Mouse (Mus musculus): ENCODE measurements around the gene Cacng2. TPM values are rescaled to one million over a fixed set of nuclear protein-coding genes. Genes with fewer than 3 reads are reported as not detected.
"Not testable (repeated sequence)": the region's sequence is repeated elsewhere in the genome, so short reads cannot be mapped to it uniquely, and the experiment has no call there.

Gene Cacng2
- polyA plus RNA-seq, 1 experiment from 2014 or later, result 0.04 TPM

- H3K27ac ChIP-seq (replicated peaks); H3K36me3 ChIP-seq; H3K9me3 ChIP-seq (replicated peaks); H3K4me2 ChIP-seq (replicated peaks); H3K4me3 ChIP-seq (replicated peaks); ATAC-seq (ENCODE audit: insufficient number of reproducible peaks, low FRiP score, low TSS enrichment, low read depth); H3K27me3 ChIP-seq; H3K4me1 ChIP-seq; H3K9ac ChIP-seq: not testable (repeated sequence)
- WGBS, result 90% methylated on average over 8 of the region's 8 CpGs
Observed at GRCm38 (mm10) chr15:78008206-78008605, 111.6 kb downstream of the Cacng2 start.

GRCm38 (mm10) chr15:78003929-78004328, 115.9 kb downstream of the Cacng2 start:
- 38% methylated on average over 9 of the region's 9 CpGs for WGBS
- no peak overlapping the region for H3K4me3 ChIP-seq (replicated peaks)
- no peaks in the 10 kb centered on the region for H3K36me3 ChIP-seq
- H3K27ac ChIP-seq (replicated peaks), result no peak overlapping the region
- H3K9ac ChIP-seq, result no peak overlapping the region
- no peaks in the 10 kb centered on the region for H3K27me3 ChIP-seq
- H3K9me3 ChIP-seq (replicated peaks), result no peaks in the 10 kb centered on the region
- no peak overlapping the region for H3K4me2 ChIP-seq (replicated peaks)
- no peak for ATAC-seq (ENCODE audit: insufficient number of reproducible peaks, low FRiP score, low TSS enrichment, low read depth)
- no peaks in the 10 kb centered on the region for H3K4me1 ChIP-seq

- Histone ChIP-seq H3K36me3 (no peaks in the 10 kb centered on the region), H3K4me2 (replicated peaks) (no peak overlapping the region), H3K27me3 (no peaks in the 10 kb centered on the region), H3K4me3 (replicated peaks) (no peak overlapping the region), H3K9me3 (replicated peaks) (no peaks in the 10 kb centered on the region), H3K27ac (replicated peaks) (no peak overlapping the region), H3K4me1 (no peaks in the 10 kb centered on the region), H3K9ac (no peak overlapping the region)
- no peak for ATAC-seq (ENCODE audit: insufficient number of reproducible peaks, low FRiP score, low TSS enrichment, low read depth)
- WGBS, result 20% methylated on average over 5 of the region's 5 CpGs
Observed at GRCm38 (mm10) chr15:78001400-78001799, 118.4 kb downstream of the Cacng2 start.

DNA sequence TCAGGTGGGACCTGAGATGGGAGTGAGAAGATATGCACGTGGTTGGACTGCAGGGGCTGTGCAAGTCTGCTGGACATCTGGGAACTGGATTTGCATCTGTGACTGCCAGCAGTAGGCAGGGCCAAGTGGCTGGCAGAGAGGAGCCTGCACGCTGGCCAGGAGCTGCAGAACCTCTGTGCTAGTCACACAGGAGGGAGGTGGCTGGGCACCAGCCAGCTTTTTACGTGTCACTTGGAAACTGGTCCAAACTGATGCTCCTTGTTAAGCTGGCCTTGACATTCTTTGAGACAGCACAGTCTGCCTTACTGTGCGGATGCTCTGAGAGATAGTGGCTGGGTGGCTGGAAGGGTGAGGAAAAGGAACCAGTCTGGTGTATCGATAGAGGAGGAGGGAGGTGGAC, 131.3 kb downstream of the Cacng2 start:
- no peak overlapping the region for H3K4me3 ChIP-seq (replicated peaks)
- no peak for ATAC-seq (ENCODE audit: insufficient number of reproducible peaks, low FRiP score, low TSS enrichment, low read depth)
- no peak overlapping the region for H3K27ac ChIP-seq (replicated peaks)
- 68% methylated on average over 5 of the region's 5 CpGs for WGBS
- H3K4me1 ChIP-seq, result no peaks in the 10 kb centered on the region
- H3K27me3 ChIP-seq, result 0 out of 2 replicates have a peak, but pooled peaks cover 3% of the 10 kb centered on the region
- no peaks in the 10 kb centered on the region for H3K36me3 ChIP-seq
- no peak overlapping the region for H3K4me2 ChIP-seq (replicated peaks)
- H3K9me3 ChIP-seq (replicated peaks), result no peaks in the 10 kb centered on the region
- H3K9ac ChIP-seq, result no peak overlapping the region

DNA sequence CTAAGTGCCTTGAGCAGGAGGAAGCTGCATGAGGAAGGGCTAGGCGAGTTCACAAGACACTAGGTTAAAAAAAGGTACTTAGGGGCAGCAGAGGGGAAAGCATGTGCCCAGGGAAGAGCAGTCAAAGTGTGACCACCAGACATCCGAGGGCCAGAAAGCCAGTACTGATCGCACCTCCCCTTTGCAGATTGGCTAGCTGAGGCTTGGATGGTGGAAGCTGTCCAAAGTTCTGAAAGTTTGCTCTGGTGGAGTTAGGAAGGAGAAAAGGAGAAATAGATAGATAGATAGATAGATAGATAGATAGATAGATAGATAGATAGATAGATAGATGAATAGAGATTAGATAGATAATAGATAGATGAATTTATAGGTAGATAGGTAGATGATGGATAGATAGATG, 136.4 kb downstream of the Cacng2 start:
- H3K9me3 ChIP-seq (replicated peaks), result no peaks in the 10 kb centered on the region
- H3K36me3 ChIP-seq, result no peaks in the 10 kb centered on the region
- no peak overlapping the region for H3K27ac ChIP-seq (replicated peaks)
- no peak overlapping the region for H3K4me3 ChIP-seq (replicated peaks)
- H3K4me2 ChIP-seq (replicated peaks), result no peak overlapping the region
- WGBS, result 15% methylated on average over 3 of the region's 3 CpGs
- no peak overlapping the region for H3K9ac ChIP-seq
- no peaks in the 10 kb centered on the region for H3K4me1 ChIP-seq
- no peak for ATAC-seq (ENCODE audit: insufficient number of reproducible peaks, low FRiP score, low TSS enrichment, low read depth)
- peaks cover 6% of the 10 kb centered on the region; the same call in 1 of the 2 replicates for H3K27me3 ChIP-seq

- 29% methylated on average over 18 of the region's 18 CpGs for WGBS
- H3K4me1 ChIP-seq, result no peaks in the 10 kb centered on the region
- H3K4me2 ChIP-seq (replicated peaks), result no peak overlapping the region
- no peak for ATAC-seq (ENCODE audit: insufficient number of reproducible peaks, low FRiP score, low TSS enrichment, low read depth)
- no peak overlapping the region for H3K27ac ChIP-seq (replicated peaks)
- no peaks in the 10 kb centered on the region for H3K9me3 ChIP-seq (replicated peaks)
- peaks cover 6% of the 10 kb centered on the region; the same call in 1 of the 2 replicates for H3K27me3 ChIP-seq
- H3K9ac ChIP-seq, result no peak overlapping the region
- no peak overlapping the region for H3K4me3 ChIP-seq (replicated peaks)
- H3K36me3 ChIP-seq, result no peaks in the 10 kb centered on the region
Observed at GRCm38 (mm10) chr15:77982195-77982939, 137.5 kb downstream of the Cacng2 start.

DNA sequence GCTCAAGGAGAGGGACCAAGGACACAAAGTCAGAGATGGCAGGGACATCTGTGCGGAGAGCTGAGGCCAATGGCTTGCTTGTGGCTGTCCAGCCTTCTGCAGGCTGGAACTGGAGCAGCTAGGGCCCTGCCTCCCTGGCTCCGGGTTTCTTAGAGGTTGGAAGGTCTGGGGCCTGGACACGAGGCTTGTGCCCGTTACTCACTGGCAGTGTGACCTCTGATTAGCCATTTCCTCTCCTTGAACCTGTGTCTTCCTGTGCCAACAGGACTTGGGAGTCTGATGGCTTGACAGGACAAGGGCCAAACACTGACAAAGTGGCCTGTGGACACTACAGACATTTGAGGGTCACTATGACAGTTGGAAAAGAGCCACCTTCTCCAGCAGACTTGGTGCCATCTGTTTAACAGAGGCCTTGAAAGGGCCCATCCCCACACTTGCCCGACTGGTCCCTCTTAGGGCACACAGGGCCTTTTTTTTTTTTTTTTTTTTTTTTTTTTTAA, 138.6 kb downstream of the Cacng2 start:
- 51% methylated on average over 5 of the region's 5 CpGs for WGBS
- Histone ChIP-seq H3K4me1 (no peaks in the 10 kb centered on the region), H3K27me3 (peaks cover 6% of the 10 kb centered on the region; the same call in 1 of the 2 replicates), H3K9me3 (replicated peaks) (no peaks in the 10 kb centered on the region), H3K27ac (replicated peaks) (no peak overlapping the region), H3K36me3 (no peaks in the 10 kb centered on the region), H3K4me3 (replicated peaks) (no peak overlapping the region), H3K4me2 (replicated peaks) (no peak overlapping the region), H3K9ac (no peak overlapping the region)
- no peak for ATAC-seq (ENCODE audit: insufficient number of reproducible peaks, low FRiP score, low TSS enrichment, low read depth)

- H3K27ac ChIP-seq (replicated peaks), result no peak overlapping the region
- WGBS, result 84% methylated on average over 10 of the region's 10 CpGs
- no peak overlapping the region for H3K4me2 ChIP-seq (replicated peaks)
- ATAC-seq (ENCODE audit: insufficient number of reproducible peaks, low FRiP score, low TSS enrichment, low read depth), result no peak
- no peak overlapping the region for H3K4me3 ChIP-seq (replicated peaks)
- H3K9ac ChIP-seq, result no peak overlapping the region
- H3K27me3 ChIP-seq, result peaks cover 6% of the 10 kb centered on the region; the same call in 1 of the 2 replicates
- H3K9me3 ChIP-seq (replicated peaks), result no peaks in the 10 kb centered on the region
- no peaks in the 10 kb centered on the region for H3K4me1 ChIP-seq
- H3K36me3 ChIP-seq, result no peaks in the 10 kb centered on the region
Observed at GRCm38 (mm10) chr15:77979427-77979865, 140.4 kb downstream of the Cacng2 start.

DNA sequence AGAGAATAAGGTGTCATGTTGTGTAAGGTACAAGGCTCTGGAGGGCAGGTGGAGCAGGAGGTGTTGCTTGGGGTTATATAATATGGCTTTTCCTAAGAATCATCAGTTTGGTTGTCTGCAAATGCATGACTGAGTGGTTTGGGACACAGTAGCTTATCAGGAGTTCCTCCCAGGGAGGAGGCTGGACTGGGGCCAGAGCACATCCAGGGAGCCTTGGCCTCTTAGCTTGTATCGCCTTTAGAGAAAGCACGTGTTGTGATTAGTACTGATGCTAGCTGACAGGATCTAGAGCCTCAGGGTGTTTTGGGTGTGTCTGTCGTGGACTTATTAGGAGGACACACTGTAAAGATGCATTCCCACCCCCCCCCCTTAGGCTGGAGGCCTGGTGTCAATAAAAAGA, 142.2 kb downstream of the Cacng2 start:
- H3K27ac ChIP-seq (replicated peaks), result no peak overlapping the region
- no peak for ATAC-seq (ENCODE audit: insufficient number of reproducible peaks, low FRiP score, low TSS enrichment, low read depth)
- WGBS, result 46% methylated on average over 3 of the region's 3 CpGs

DNA sequence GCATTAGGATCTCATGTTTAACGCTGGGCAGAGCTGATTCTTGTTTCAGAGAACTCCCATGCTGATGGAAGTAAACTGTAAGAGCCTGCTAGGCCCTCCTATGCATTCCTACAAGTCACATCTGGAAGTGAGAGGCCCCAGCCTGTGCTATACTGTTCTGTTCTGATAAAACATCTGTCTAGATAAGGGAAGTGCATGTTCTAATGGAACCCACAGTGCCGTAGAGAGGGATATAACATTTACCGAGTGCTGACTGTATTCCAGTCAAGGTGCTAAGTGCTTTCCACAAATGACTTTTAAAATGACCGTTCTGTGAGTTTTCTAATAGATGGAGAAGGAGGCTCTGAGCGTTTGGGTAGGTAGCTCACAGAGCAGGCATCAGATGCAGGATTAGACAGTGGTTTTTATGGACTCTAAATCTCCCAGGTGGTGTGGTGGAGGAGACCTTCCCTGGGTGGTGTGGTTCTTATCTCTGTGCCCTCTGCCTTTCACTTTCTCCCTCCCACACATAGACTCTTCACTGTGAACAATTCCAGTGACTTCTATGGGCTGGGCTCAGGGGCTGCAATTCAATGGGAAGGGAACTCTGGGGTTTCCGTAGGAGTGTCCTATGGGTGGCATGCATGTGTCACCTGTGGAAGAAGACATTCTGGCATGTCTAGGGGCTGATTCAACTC, 145.5 kb downstream of the Cacng2 start:
- ATAC-seq (ENCODE audit: insufficient number of reproducible peaks, low FRiP score, low TSS enrichment, low read depth), result no peak
- Histone ChIP-seq H3K27ac (replicated peaks) (no peak overlapping the region), H3K9me3 (replicated peaks) (no peaks in the 10 kb centered on the region), H3K27me3 (no peaks in the 10 kb centered on the region), H3K4me2 (replicated peaks) (no peak overlapping the region), H3K4me3 (replicated peaks) (no peak overlapping the region), H3K9ac (no peak overlapping the region), H3K4me1 (peaks cover 6% of the 10 kb centered on the region), H3K36me3 (no peaks in the 10 kb centered on the region)
- 67% methylated on average over 6 of the region's 6 CpGs for WGBS

More for the DNA sequence above, 142.2 kb downstream of the Cacng2 start:
- no peaks in the 10 kb centered on the region for H3K36me3 ChIP-seq
- no peak overlapping the region for H3K4me3 ChIP-seq (replicated peaks)
- H3K4me1 ChIP-seq, result no peaks in the 10 kb centered on the region
- no peaks in the 10 kb centered on the region for H3K9me3 ChIP-seq (replicated peaks)
- no peak overlapping the region for H3K4me2 ChIP-seq (replicated peaks)
- H3K27me3 ChIP-seq, result peaks cover 3% of the 10 kb centered on the region; the same call in 1 of the 2 replicates
- H3K9ac ChIP-seq, result no peak overlapping the region

GRCm38 (mm10) chr15:77970470-77971292, 149.1 kb downstream of the Cacng2 start, which contains the start of gene Eif3d:
Gene Eif3d, minus strand, starts transcription at chr15:77970813.
- Histone ChIP-seq H3K9ac (peak within 1 kb of the TSS; percentile 93), H3K36me3 (peaks cover 32% of the 10 kb centered on the region), H3K27me3 (no peaks in the 10 kb centered on the region), H3K4me3 (replicated peaks) (peak within 1 kb of the TSS; percentile 87), H3K4me1 (peaks cover 13% of the 10 kb centered on the region), H3K4me2 (replicated peaks) (peak within 1 kb of the TSS; percentile 77), H3K9me3 (replicated peaks) (no peaks in the 10 kb centered on the region), H3K27ac (replicated peaks) (peak within 1 kb of the TSS; percentile 99)
- peak; percentile 84 for ATAC-seq (ENCODE audit: insufficient number of reproducible peaks, low FRiP score, low TSS enrichment, low read depth)
- under 1% methylated on average over 72 of the region's 72 CpGs for WGBS

All from embryonic facial prominence, embryonic 15.5 days (tissue).